16 mouse cellular contexts compared by ENCODE assay signal in the genomic region with DNA sequence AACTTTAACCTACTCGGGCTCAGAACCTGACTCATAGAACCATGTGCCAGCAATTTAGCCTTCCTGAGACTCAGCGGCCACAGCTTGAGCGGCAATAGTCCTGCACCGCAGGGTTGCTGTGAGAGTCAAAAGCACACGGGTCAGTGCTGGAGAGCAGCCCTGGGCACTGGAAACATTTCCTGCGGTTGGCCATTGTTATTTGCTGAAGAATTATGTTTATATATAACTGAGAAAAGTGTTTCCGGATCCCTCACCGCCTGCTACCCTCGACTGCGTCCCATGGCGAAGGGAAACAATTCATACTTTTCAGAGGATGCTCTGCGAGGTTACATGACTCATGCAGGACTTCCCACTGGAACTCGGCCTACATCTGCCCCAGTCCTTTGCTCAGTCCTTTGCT. TPM values are rescaled to one million over a fixed set of nuclear protein-coding genes. Genes with fewer than 3 reads are reported as not detected.
DNase-seq lines count a peak whose midpoint lies in the region; ATAC-seq and TF ChIP-seq lines count a peak whose summit lies in the region.
"Had no signal": no experiment of that assay in that cellular context is flagged by ENCODE, and none has a peak within 500 bp of the region (broad histone marks: within the 10 kb centered on the region; RNA-seq: fewer than 3 reads in every experiment).

No protein-coding gene starts in this region.

- H3K27ac ChIP-seq in intestine, embryonic 16.5 days (ENCODE audit: low read length) = peak overlapping the region; percentile 31; the same call in 1 of the 2 replicates
- no peak overlapping the region for H3K27ac ChIP-seq in intestine, postnatal 0 days (ENCODE audit: low read depth, low read length)
- H3K27ac ChIP-seq in stomach, embryonic 16.5 days (ENCODE audit: low read length) = no peak overlapping the region
- H3K27ac ChIP-seq: embryonic facial prominence, embryonic 13.5 days; left cerebral cortex, adult 2 months; liver, embryonic 14.5 days; midbrain, embryonic 12.5 days; neural tube, embryonic 13.5 days had no signal

- TF ChIP-seq CTCF in intestine, postnatal 0 days (IDR thresholded peaks at IDR 0.05; ENCODE audit: low read depth) = no peak

- no peak overlapping the region for H3K9ac ChIP-seq in intestine, embryonic 16.5 days (ENCODE audit: low read depth, low read length)
- no peak overlapping the region for H3K9ac ChIP-seq in intestine, postnatal 0 days (ENCODE audit: low read depth, low read length)
- H3K9ac ChIP-seq in stomach, embryonic 16.5 days (ENCODE audit: low read length) = no peak overlapping the region
- H3K9ac ChIP-seq: embryonic facial prominence, embryonic 13.5 days; liver, embryonic 14.5 days; midbrain, embryonic 12.5 days; neural tube, embryonic 13.5 days had no signal

- H3K4me2 ChIP-seq in intestine, embryonic 16.5 days (ENCODE audit: low read depth, low read length) = no peak overlapping the region
- H3K4me2 ChIP-seq in intestine, postnatal 0 days (replicated peaks; ENCODE audit: low read depth) = no peak overlapping the region
- H3K4me2 ChIP-seq in stomach, embryonic 16.5 days (ENCODE audit: low read depth, low read length) = no peak overlapping the region
- H3K4me2 ChIP-seq: embryonic facial prominence, embryonic 13.5 days; midbrain, embryonic 12.5 days; neural tube, embryonic 13.5 days had no signal

- no peaks in the 10 kb centered on the region for H3K36me3 ChIP-seq in intestine, embryonic 16.5 days (ENCODE audit: control insufficient read depth, insufficient read depth, low read length)
- no peaks in the 10 kb centered on the region for H3K36me3 ChIP-seq in intestine, postnatal 0 days (ENCODE audit: control insufficient read depth, insufficient read depth)
- H3K36me3 ChIP-seq in stomach, embryonic 16.5 days (ENCODE audit: control insufficient read depth, insufficient read depth, low read length) = no peaks in the 10 kb centered on the region
- H3K36me3 ChIP-seq: embryonic facial prominence, embryonic 13.5 days; midbrain, embryonic 12.5 days; neural tube, embryonic 13.5 days had no signal

- DNase-seq in adrenal gland, adult (ENCODE audit: inconsistent age in 2 of 2, low spot score in 1 of 2) = peak; percentile 20 to 38
- DNase-seq in adrenal gland, postnatal 4 days (ENCODE audit: low spot score in 2 of 2) = no peak
- peak; percentile 42 for DNase-seq in lung, adult 18-20 months
- no peak for DNase-seq in ovary, postnatal 36 days (ENCODE audit: low spot score)
- DNase-seq in left cerebral cortex, postnatal 25 days (ENCODE audit: low spot score in 2 of 2) = no peak
- DNase-seq: cerebellum, adult 9-10 months had no signal

- H3K4me1 ChIP-seq in intestine, embryonic 16.5 days (ENCODE audit: control insufficient read depth, insufficient read depth, low read length) = no peaks in the 10 kb centered on the region
- no peaks in the 10 kb centered on the region for H3K4me1 ChIP-seq in intestine, postnatal 0 days (replicated peaks; ENCODE audit: control insufficient read depth, insufficient read depth, low read length)
- no peaks in the 10 kb centered on the region for H3K4me1 ChIP-seq in stomach, embryonic 16.5 days (ENCODE audit: control insufficient read depth, insufficient read depth, low read length)
- H3K4me1 ChIP-seq: embryonic facial prominence, embryonic 13.5 days; midbrain, embryonic 12.5 days; neural tube, embryonic 13.5 days had no signal

- intact Hi-C loops in left cerebral cortex, postnatal 25 days (cut with DNase I) = no loop called here

- H3K4me3 ChIP-seq in intestine, embryonic 16.5 days (ENCODE audit: low read length) = no peak overlapping the region
- no peak overlapping the region for H3K4me3 ChIP-seq in intestine, postnatal 0 days (ENCODE audit: low read depth, low read length)
- H3K4me3 ChIP-seq in stomach, embryonic 16.5 days (replicated peaks; ENCODE audit: low read length) = no peak overlapping the region
- H3K4me3 ChIP-seq: embryonic facial prominence, embryonic 13.5 days; left cerebral cortex, adult 2 months; midbrain, embryonic 12.5 days; neural tube, embryonic 13.5 days had no signal

- H3K27me3 ChIP-seq in intestine, embryonic 16.5 days (replicated peaks; ENCODE audit: control insufficient read depth, insufficient read depth, low read length) = no peaks in the 10 kb centered on the region
- no peaks in the 10 kb centered on the region for H3K27me3 ChIP-seq in intestine, postnatal 0 days (replicated peaks; ENCODE audit: control insufficient read depth, insufficient read depth, low read length)
- no peaks in the 10 kb centered on the region for H3K27me3 ChIP-seq in stomach, embryonic 16.5 days (ENCODE audit: control insufficient read depth, insufficient read depth, low read length)
- H3K27me3 ChIP-seq: embryonic facial prominence, embryonic 13.5 days; midbrain, embryonic 12.5 days; neural tube, embryonic 13.5 days had no signal

- H3K9me3 ChIP-seq in intestine, embryonic 16.5 days (ENCODE audit: control insufficient read depth, low read length) = no peaks in the 10 kb centered on the region
- no peaks in the 10 kb centered on the region for H3K9me3 ChIP-seq in intestine, postnatal 0 days (ENCODE audit: control insufficient read depth)
- no peaks in the 10 kb centered on the region for H3K9me3 ChIP-seq in stomach, embryonic 16.5 days (replicated peaks; ENCODE audit: control insufficient read depth, low read length)
- H3K9me3 ChIP-seq: embryonic facial prominence, embryonic 13.5 days; midbrain, embryonic 12.5 days; neural tube, embryonic 13.5 days had no signal

- WGBS in intestine, embryonic 16.5 days = 58% methylated on average over 13 of the region's 13 CpGs
- WGBS in intestine, postnatal 0 days = 59% methylated on average over 13 of the region's 13 CpGs
- 74% methylated on average over 13 of the region's 13 CpGs for WGBS in stomach, embryonic 16.5 days

- ATAC-seq in intestine, embryonic 16.5 days = no peak
- no peak for ATAC-seq in intestine, postnatal 0 days
- ATAC-seq in stomach, embryonic 16.5 days (ENCODE audit: insufficient read depth, low FRiP score) = peak; percentile 38; the same call in 1 of the 2 replicates

RNA-seq across cellular contexts. Expression of a gene that starts 13.5 kb away (rescaled TPM):
- total RNA-seq in adrenal gland, postnatal 4 days (2021) = under 1 TPM; 0.50 to 0.73 TPM
- not detected in 2 replicates for polyA plus RNA-seq in intestine, embryonic 16.5 days (2015; fragmentation: Nextera tagmentation; extraction: Ambion mirVana)
- not detected in 2 replicates for polyA plus RNA-seq in intestine, postnatal 0 days (2015; fragmentation: Nextera tagmentation; extraction: Ambion mirVana)
- polyA plus RNA-seq in stomach, embryonic 16.5 days (2015; fragmentation: Nextera tagmentation; extraction: Ambion mirVana) = 0.28 TPM in 1 of 2 replicates, not detected in the other
- not detected for total RNA-seq in left cerebral cortex, postnatal 25 days (2021)
- total RNA-seq: heart, postnatal 10 days; left cerebral cortex, adult 2 months had no signal
- polyA plus RNA-seq: midbrain, embryonic 12.5 days; neural tube, embryonic 13.5 days; testis, adult 2 months had no signal

RNA-seq across cellular contexts. Expression of a gene that starts 21.2 kb away (rescaled TPM):
- total RNA-seq in adrenal gland, postnatal 4 days (2021) = 1 to 10 TPM; 2.2 to 7.8 TPM
- polyA plus RNA-seq in intestine, embryonic 16.5 days (2015; fragmentation: Nextera tagmentation; extraction: Ambion mirVana) = 1.0 TPM in 1 of 2 replicates, not detected in the other
- not detected in 2 replicates for polyA plus RNA-seq in intestine, postnatal 0 days (2015; fragmentation: Nextera tagmentation; extraction: Ambion mirVana)
- 2.2 and 2.4 TPM in 2 replicates for polyA plus RNA-seq in stomach, embryonic 16.5 days (2015; fragmentation: Nextera tagmentation; extraction: Ambion mirVana)
- not detected for total RNA-seq in left cerebral cortex, postnatal 25 days (2021)
- total RNA-seq: left cerebral cortex, adult 2 months had no signal
- polyA plus RNA-seq: midbrain, embryonic 12.5 days; testis, adult 2 months had no signal

RNA-seq across cellular contexts. Expression of a gene that starts 35.5 kb away (rescaled TPM):
- total RNA-seq in adrenal gland, postnatal 4 days (2021) = 100 to 1,000 TPM; 184 to 197 TPM
- polyA plus RNA-seq in intestine, embryonic 16.5 days (2015; fragmentation: Nextera tagmentation; extraction: Ambion mirVana) = 212 and 244 TPM in 2 replicates
- polyA plus RNA-seq in intestine, postnatal 0 days (2015; fragmentation: Nextera tagmentation; extraction: Ambion mirVana) = 71.9 and 73.0 TPM in 2 replicates
- 211 and 239 TPM in 2 replicates for polyA plus RNA-seq in stomach, embryonic 16.5 days (2015; fragmentation: Nextera tagmentation; extraction: Ambion mirVana)
- total RNA-seq in left cerebral cortex, postnatal 25 days (2021) = 10 to 100 TPM; 93.4 to 99.9 TPM

RNA-seq across cellular contexts. Expression of a gene that starts 35.8 kb away (rescaled TPM):
- 1 to 10 TPM; 1.8 to 2.1 TPM for total RNA-seq in adrenal gland, postnatal 4 days (2021)
- 1.1 and 1.3 TPM in 2 replicates for polyA plus RNA-seq in intestine, embryonic 16.5 days (2015; fragmentation: Nextera tagmentation; extraction: Ambion mirVana)
- polyA plus RNA-seq in intestine, postnatal 0 days (2015; fragmentation: Nextera tagmentation; extraction: Ambion mirVana) = 0.18 and 0.26 TPM in 2 replicates
- polyA plus RNA-seq in stomach, embryonic 16.5 days (2015; fragmentation: Nextera tagmentation; extraction: Ambion mirVana) = 1.6 and 1.8 TPM in 2 replicates
- total RNA-seq in left cerebral cortex, postnatal 25 days (2021) = 1 to 10 TPM; 2.2 to 2.3 TPM

RNA-seq across cellular contexts. Expression of a gene that starts 46.3 kb away (rescaled TPM):
- 100 to 1,000 TPM; 138 to 142 TPM for total RNA-seq in adrenal gland, postnatal 4 days (2021)
- 34.4 and 36.8 TPM in 2 replicates for polyA plus RNA-seq in intestine, embryonic 16.5 days (2015; fragmentation: Nextera tagmentation; extraction: Ambion mirVana)
- polyA plus RNA-seq in intestine, postnatal 0 days (2015; fragmentation: Nextera tagmentation; extraction: Ambion mirVana) = 18.0 and 19.5 TPM in 2 replicates
- 66.9 and 81.6 TPM in 2 replicates for polyA plus RNA-seq in stomach, embryonic 16.5 days (2015; fragmentation: Nextera tagmentation; extraction: Ambion mirVana)
- 100 to 1,000 TPM; 112 to 123 TPM for total RNA-seq in left cerebral cortex, postnatal 25 days (2021)

Comparison
In these comparisons a context has a peak if more than half of its experiments do, and no peak if none do; other contexts are left out.
1. DNase-seq: peak in adrenal gland, adult (2 of 2) and lung, adult 18-20 months (2 of 2); none in adrenal gland, postnatal 4 days (0 of 2), ovary, postnatal 36 days (single experiment) and left cerebral cortex, postnatal 25 days (0 of 2).